Mouse (Mus musculus) skeletal muscle tissue, adult 2 months (tissue): Measurements from ENCODE around the gene Pdia5.

Source experiments
- DNase-seq: peaks from one replicate; pipeline ENCODE4 v3.0.0-alpha.2; 2012; ENCODE audit warnings: low read depth, low spot score

Pdia5 gene

DNA sequence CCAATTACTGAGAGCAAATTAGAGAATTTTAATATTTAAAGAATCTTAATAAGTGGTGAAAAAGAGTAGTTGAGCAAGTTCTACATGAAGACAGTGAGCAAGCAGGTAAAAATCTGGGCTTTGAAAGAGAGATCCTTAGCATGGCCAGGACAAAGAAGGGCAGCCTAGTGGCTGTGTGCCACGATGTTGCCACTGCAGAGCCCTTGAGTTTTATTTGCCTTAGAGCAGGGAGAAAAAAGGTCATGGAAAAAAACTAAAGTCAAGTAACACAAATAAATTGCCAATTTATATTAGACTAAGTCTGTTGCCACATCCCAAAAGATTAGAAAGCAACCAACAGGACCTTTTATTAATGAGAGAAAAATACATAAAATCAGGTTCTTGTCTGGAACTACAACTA lies 133.2 kb downstream of the Pdia5 start:
- DNase-seq, result no peak
